9 mouse cellular contexts compared by ENCODE assay signal in genomic region chr6:128010135-128010971, GRCm38 (mm10).
DNase-seq lines count a peak whose midpoint lies in the region; ATAC-seq lines count a peak whose summit lies in the region.
"Had no signal": no experiment of that assay in that cellular context is flagged by ENCODE, and none has a peak within 500 bp of the region (broad histone marks: within the 10 kb centered on the region; RNA-seq: fewer than 3 reads in every experiment).

No protein-coding gene starts in this region.

- no peak overlapping the region; the same call in 1 of the 2 replicates for H3K9ac ChIP-seq in midbrain, embryonic 15.5 days
- H3K9ac ChIP-seq in intestine, embryonic 14.5 days (ENCODE audit: low read length), result no peak overlapping the region
- peak overlapping the region; percentile 55 for H3K9ac ChIP-seq in stomach, embryonic 16.5 days (ENCODE audit: low read length)

- DNase-seq in heart, embryonic 10.5 days (ENCODE audit: low spot score), result no peak
- DNase-seq in heart, adult 9 months (ENCODE audit: low spot score in 2 of 2), result no peak
- no peak for DNase-seq in midbrain, embryonic 10.5 days (ENCODE audit: low spot score)
- DNase-seq in intestine, embryonic 14.5 days (ENCODE audit: low spot score), result no peak
- DNase-seq in yolk sac, embryonic 10.5 days (ENCODE audit: low spot score), result no peak
- DNase-seq in frontal cortex, postnatal 10 days (ENCODE audit: low spot score in 2 of 2), result no peak

- 69% methylated on average over 11 of the region's 11 CpGs for WGBS in heart, embryonic 10.5 days
- WGBS in midbrain, embryonic 10.5 days, result 72% methylated on average over 11 of the region's 11 CpGs
- 55% methylated on average over 11 of the region's 11 CpGs for WGBS in midbrain, embryonic 15.5 days
- 58% methylated on average over 11 of the region's 11 CpGs for WGBS in intestine, embryonic 14.5 days
- 61% methylated on average over 11 of the region's 11 CpGs for WGBS in stomach, embryonic 16.5 days

- no peak overlapping the region for H3K4me2 ChIP-seq in midbrain, embryonic 15.5 days
- H3K4me2 ChIP-seq in intestine, embryonic 14.5 days (ENCODE audit: low read length), result no peak overlapping the region
- no peak overlapping the region for H3K4me2 ChIP-seq in stomach, embryonic 16.5 days (ENCODE audit: low read depth, low read length)

- H3K9me3 ChIP-seq in heart, embryonic 10.5 days, result no peaks in the 10 kb centered on the region
- no peaks in the 10 kb centered on the region for H3K9me3 ChIP-seq in midbrain, embryonic 10.5 days (replicated peaks)
- no peaks in the 10 kb centered on the region for H3K9me3 ChIP-seq in midbrain, embryonic 15.5 days
- H3K9me3 ChIP-seq in intestine, embryonic 14.5 days (ENCODE audit: control insufficient read depth, low read length), result no peaks in the 10 kb centered on the region
- no peaks in the 10 kb centered on the region for H3K9me3 ChIP-seq in stomach, embryonic 16.5 days (replicated peaks; ENCODE audit: control insufficient read depth, low read length)

- no peak for ATAC-seq in midbrain, embryonic 15.5 days (replicated peaks)
- ATAC-seq in intestine, embryonic 14.5 days (replicated peaks; ENCODE audit: low FRiP score, low TSS enrichment, low read depth), result no peak
- ATAC-seq in stomach, embryonic 16.5 days (ENCODE audit: insufficient read depth, low FRiP score), result peak; percentile 35; the same call in 1 of the 2 replicates
- ATAC-seq: activated CD4-positive, CD25-positive, alpha-beta regulatory T cell, adult 4 months had no signal

- no peak overlapping the region for H3K4me3 ChIP-seq in heart, embryonic 10.5 days
- no peak overlapping the region for H3K4me3 ChIP-seq in midbrain, embryonic 10.5 days
- no peak overlapping the region for H3K4me3 ChIP-seq in midbrain, embryonic 15.5 days
- no peak overlapping the region for H3K4me3 ChIP-seq in intestine, embryonic 14.5 days (ENCODE audit: low read depth, low read length)
- no peak overlapping the region for H3K4me3 ChIP-seq in stomach, embryonic 16.5 days (replicated peaks; ENCODE audit: low read length)

- peak overlapping the region; percentile 72 for H3K27ac ChIP-seq in heart, embryonic 10.5 days
- H3K27ac ChIP-seq in midbrain, embryonic 10.5 days (replicated peaks), result peak overlapping the region; percentile 50
- H3K27ac ChIP-seq in midbrain, embryonic 15.5 days, result no peak overlapping the region
- peak overlapping the region; percentile 64; the same call in 1 of the 2 replicates for H3K27ac ChIP-seq in intestine, embryonic 14.5 days (ENCODE audit: low read depth)
- peak overlapping the region; percentile 88 for H3K27ac ChIP-seq in stomach, embryonic 16.5 days (ENCODE audit: low read length)

- no peaks in the 10 kb centered on the region for H3K36me3 ChIP-seq in heart, embryonic 10.5 days
- H3K36me3 ChIP-seq in midbrain, embryonic 10.5 days, result no peaks in the 10 kb centered on the region
- no peaks in the 10 kb centered on the region for H3K36me3 ChIP-seq in midbrain, embryonic 15.5 days (replicated peaks)
- H3K36me3 ChIP-seq in intestine, embryonic 14.5 days (ENCODE audit: control insufficient read depth, insufficient read depth, low read length), result no peaks in the 10 kb centered on the region
- no peaks in the 10 kb centered on the region for H3K36me3 ChIP-seq in stomach, embryonic 16.5 days (ENCODE audit: control insufficient read depth, insufficient read depth, low read length)

- peaks cover 98% of the 10 kb centered on the region for H3K4me1 ChIP-seq in heart, embryonic 10.5 days
- H3K4me1 ChIP-seq in midbrain, embryonic 10.5 days, result peaks cover 65% of the 10 kb centered on the region
- peaks cover 27% of the 10 kb centered on the region for H3K4me1 ChIP-seq in midbrain, embryonic 15.5 days
- H3K4me1 ChIP-seq in intestine, embryonic 14.5 days (replicated peaks; ENCODE audit: control insufficient read depth, insufficient read depth, low read length), result peaks cover 41% of the 10 kb centered on the region
- H3K4me1 ChIP-seq in stomach, embryonic 16.5 days (ENCODE audit: control insufficient read depth, insufficient read depth, low read length), result peaks cover 35% of the 10 kb centered on the region

- H3K27me3 ChIP-seq in heart, embryonic 10.5 days (ENCODE audit: insufficient read depth, poor library complexity, severe bottlenecking), result no peaks in the 10 kb centered on the region
- H3K27me3 ChIP-seq in midbrain, embryonic 10.5 days (ENCODE audit: low read depth, poor library complexity, severe bottlenecking), result no peaks in the 10 kb centered on the region
- H3K27me3 ChIP-seq in midbrain, embryonic 15.5 days (replicated peaks), result no peaks in the 10 kb centered on the region
- H3K27me3 ChIP-seq in intestine, embryonic 14.5 days (replicated peaks; ENCODE audit: control insufficient read depth, insufficient read depth, low read length), result no peaks in the 10 kb centered on the region
- H3K27me3 ChIP-seq in stomach, embryonic 16.5 days (ENCODE audit: control insufficient read depth, insufficient read depth, low read length), result no peaks in the 10 kb centered on the region
